Comparison of ENCODE assay signal across 10 mouse cellular contexts in the genomic region with DNA sequence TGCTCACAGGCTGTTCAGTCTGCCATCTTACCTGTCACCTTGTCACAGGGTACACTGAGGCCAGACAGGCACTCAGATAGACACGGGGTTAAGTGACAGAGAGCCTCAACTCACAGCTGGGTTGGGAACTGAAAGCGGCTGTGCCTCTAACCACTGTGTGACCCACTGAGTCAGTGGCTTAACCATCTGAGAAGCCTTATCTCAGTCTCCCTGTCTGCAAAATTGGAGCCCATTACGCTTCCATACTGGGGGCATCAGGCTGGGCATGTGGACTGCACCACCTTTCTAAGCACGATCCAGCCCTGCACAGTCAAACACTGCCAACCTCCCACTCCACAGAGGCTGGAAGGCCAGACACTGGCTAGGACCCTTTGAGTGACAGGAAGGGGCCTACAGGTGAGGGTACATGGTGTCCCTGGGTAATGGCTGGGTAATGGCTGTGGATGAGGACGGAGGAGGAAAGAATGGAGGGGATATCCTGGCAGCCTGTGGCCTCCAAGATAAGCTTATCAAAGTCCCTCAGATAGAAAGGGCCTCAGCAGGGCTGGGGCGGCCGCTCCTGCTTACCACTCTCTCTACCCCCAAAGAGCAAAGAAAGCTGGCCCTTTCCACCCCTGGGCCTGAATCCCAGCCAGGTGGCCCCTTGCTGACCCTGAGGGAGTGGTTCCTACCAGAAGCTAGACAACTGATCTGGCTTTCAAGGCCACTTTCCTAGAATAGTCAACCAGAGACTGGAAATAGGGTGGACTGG. TPM values are rescaled to one million over a fixed set of nuclear protein-coding genes. Genes with fewer than 3 reads are reported as not detected.
DNase-seq lines count a peak whose midpoint lies in the region; ATAC-seq lines count a peak whose summit lies in the region.
"Had no signal": no experiment of that assay in that cellular context is flagged by ENCODE, and none has a peak within 500 bp of the region (broad histone marks: within the 10 kb centered on the region; RNA-seq: fewer than 3 reads in every experiment).

No protein-coding gene starts in this region.

- H3K4me2 ChIP-seq in intestine, embryonic 15.5 days (replicated peaks): peak overlapping the region; percentile 24
- H3K4me2 ChIP-seq: embryonic facial prominence, embryonic 12.5 days had no signal

- peak overlapping the region; percentile 60 for H3K27ac ChIP-seq in intestine, embryonic 15.5 days
- H3K27ac ChIP-seq: embryonic facial prominence, embryonic 12.5 days had no signal

- no peaks in the 10 kb centered on the region for H3K9me3 ChIP-seq in intestine, embryonic 15.5 days
- H3K9me3 ChIP-seq: embryonic facial prominence, embryonic 12.5 days had no signal

- peak; percentile 77 for ATAC-seq in erythroblast, adult 5-6 weeks (replicated peaks; ENCODE audit: low FRiP score, poor library complexity, severe bottlenecking)
- peak; percentile 50 for ATAC-seq in intestine, embryonic 15.5 days

- no peak overlapping the region for H3K9ac ChIP-seq in intestine, embryonic 15.5 days
- H3K9ac ChIP-seq: embryonic facial prominence, embryonic 12.5 days had no signal

- peaks cover 48% of the 10 kb centered on the region for H3K4me1 ChIP-seq in intestine, embryonic 15.5 days (replicated peaks)

- peaks cover 11% of the 10 kb centered on the region; the same call in 1 of the 2 replicates for H3K36me3 ChIP-seq in intestine, embryonic 15.5 days
- H3K36me3 ChIP-seq: embryonic facial prominence, embryonic 12.5 days had no signal

- WGBS in intestine, embryonic 15.5 days: 75% methylated on average over 7 of the region's 7 CpGs

- no peak overlapping the region for H3K4me3 ChIP-seq in intestine, embryonic 15.5 days (replicated peaks)
- H3K4me3 ChIP-seq: embryonic facial prominence, embryonic 12.5 days had no signal

- DNase-seq in kidney, adult 9 months: peak; percentile 47
- DNase-seq in kidney, postnatal 10 days: no peak
- peak; percentile 43 for DNase-seq in skeletal muscle tissue, adult 2 months (ENCODE audit: low read depth, low spot score)
- DNase-seq in left cerebral cortex, adult 9 months (ENCODE audit: low spot score in 2 of 2): no peak
- no peak for DNase-seq in thymus, postnatal 25 days
- DNase-seq in right cerebral cortex, postnatal 4 days: no peak
- DNase-seq: retina, postnatal 1 day had no signal

- no peaks in the 10 kb centered on the region for H3K27me3 ChIP-seq in intestine, embryonic 15.5 days (replicated peaks)

RNA-seq across cellular contexts. Expression of a gene that starts 4.4 kb away (rescaled TPM):
- total RNA-seq in erythroblast, adult 5-6 weeks (2015; ENCODE audit: low replicate concordance): 2.1 and 3.8 TPM in 2 replicates
- 6.6 and 9.6 TPM in 2 replicates for total RNA-seq in erythroblast, adult 5-6 weeks (2017; ENCODE audit: low replicate concordance)
- polyA plus RNA-seq in intestine, embryonic 15.5 days (2015; fragmentation: Nextera tagmentation; extraction: Ambion mirVana): 83.4 and 90.2 TPM in 2 replicates

Comparison
In these comparisons a context has a peak if more than half of its experiments do, and no peak if none do; other contexts are left out.
1. DNase-seq: peak in kidney, adult 9 months (single experiment) and skeletal muscle tissue, adult 2 months (single experiment); none in kidney, postnatal 10 days (single experiment), left cerebral cortex, adult 9 months (0 of 2), thymus, postnatal 25 days (single experiment) and right cerebral cortex, postnatal 4 days (single experiment).